Mouse (Mus musculus) ES-E14 (cell line): ENCODE measurements around the gene Isg20l2.

ENCODE experiments used
- HCFC1 ChIP-seq: IDR thresholded peaks from 2 replicates; pipeline ENCODE4 v1.6.1; 2012; ENCODE audit warnings: low read length, inconsistent platforms, borderline replicate concordance; ENCODE audit not compliant: insufficient read depth
- MAFK ChIP-seq: IDR thresholded peaks from 2 replicates; pipeline ENCODE4 v1.6.1; 2014; ENCODE audit warnings: mild to moderate bottlenecking, low read depth, low read length, inconsistent platforms; ENCODE audit not compliant: insufficient read depth

GRCm38 (mm10) chr3:87974381-87974987, 44.4 kb downstream of the Isg20l2 start:
- TF ChIP-seq MAFK: no peak
- TF ChIP-seq HCFC1: 0 out of 2 replicates have a peak, but pooled peaks have one; percentile 0
